Mouse (Mus musculus) hindbrain, embryonic 15.5 days (tissue): Measurements from ENCODE around the gene Phf7. TPM values are rescaled to one million over a fixed set of nuclear protein-coding genes. Genes with fewer than 3 reads are reported as not detected.

Experiments
- ATAC-seq: fragments of 200-750 bp; cut with Nextera tagmentation; 2 replicates; pipeline ENCODE4 v1.8.0; 2017; ENCODE audit warnings: low read depth, moderate number of reproducible peaks, moderate TSS enrichment; ENCODE audit not compliant: low FRiP score
- H3K27ac ChIP-seq: fragments of 300-500 bp; sonication (generic); replicated peaks from 2 replicates; pipeline ENCODE4 v1.5.1; 2015; ENCODE audit warnings: mild to moderate bottlenecking, inconsistent platforms
- H3K27me3 ChIP-seq: fragments of 300-500 bp; sonication (generic); 2 replicates; pipeline ENCODE4 v1.6.1; 2015; ENCODE audit warnings: control low read depth, inconsistent platforms
- H3K36me3 ChIP-seq: fragments of 300-500 bp; sonication (generic); 2 replicates; pipeline ENCODE4 v1.6.1; 2015; ENCODE audit warnings: control low read depth, inconsistent platforms
- H3K4me1 ChIP-seq: fragments of 300-500 bp; sonication (generic); replicated peaks from 2 replicates; pipeline ENCODE4 v1.6.1; 2015; ENCODE audit warnings: control low read depth, inconsistent platforms
- H3K4me2 ChIP-seq: fragments of 300-500 bp; sonication (generic); 2 replicates; pipeline ENCODE4 v1.6.1; 2015; ENCODE audit warnings: moderate library complexity, mild to moderate bottlenecking, inconsistent platforms
- H3K4me3 ChIP-seq: fragments of 300-500 bp; sonication (generic); 2 replicates; pipeline ENCODE4 v1.5.1; 2015; ENCODE audit warnings: mild to moderate bottlenecking, inconsistent platforms
- H3K9ac ChIP-seq: fragments of 300-500 bp; sonication (generic); 2 replicates; pipeline ENCODE4 v1.6.1; 2015; ENCODE audit warnings: inconsistent platforms
- H3K9me3 ChIP-seq: fragments of 300-500 bp; sonication (generic); 2 replicates; pipeline ENCODE4 v1.6.1; 2016; ENCODE audit warnings: control low read depth, inconsistent platforms
- WGBS: fragments of 180-500 bp; shearing (Covaris S2); methylation state at CpG from one replicate; pipeline ENCODE4 v1.1.7; 2015; 5-methylcytosine and 5-hydroxymethylcytosine counted together
- polyA plus RNA-seq: library from polyadenylated mRNA; unstranded; fragments of >200 nt; fragmentation: Nextera tagmentation; extraction: Ambion mirVana; gene quantifications from 2 replicates; pipeline ENCODE4 v1.2.1, GENCODE M21; 2015

Phf7 gene
- polyA plus RNA-seq: 8.9 and 9.4 TPM in 2 replicates

GRCm38 (mm10) chr14:31251084-31251604, at the start of gene Phf7, which contains the start of gene Bap1:
Gene Phf7, minus strand, starts transcription at chr14:31251317.
Gene Bap1, plus strand, starts transcription at chr14:31251450.
- Histone ChIP-seq H3K9ac (peak within 1 kb of the TSS; percentile 83), H3K9me3 (no peaks in the 10 kb centered on the region), H3K4me2 (peak within 1 kb of the TSS; percentile 80), H3K27ac (peak within 1 kb of the TSS; percentile 95), H3K4me3 (peak within 1 kb of the TSS; percentile 75), H3K36me3 (peaks cover 31% of the 10 kb centered on the region), H3K27me3 (no peaks in the 10 kb centered on the region), H3K4me1 (peaks cover 20% of the 10 kb centered on the region)
- ATAC-seq: peak; percentile 96
- WGBS: under 1% methylated on average over 72 of the region's 75 CpGs

GRCm38 (mm10) chr14:31285728-31286127, 34.6 kb upstream of the Phf7 start:
- H3K27me3 ChIP-seq: no peaks in the 10 kb centered on the region
- H3K9me3 ChIP-seq: no peaks in the 10 kb centered on the region
- ATAC-seq: no peak
- WGBS: 88% methylated on average over 8 of the region's 8 CpGs
- no peaks in the 10 kb centered on the region for H3K36me3 ChIP-seq
- H3K4me1 ChIP-seq: no peaks in the 10 kb centered on the region
- H3K4me2 ChIP-seq: no peak overlapping the region
- H3K9ac ChIP-seq: no peak overlapping the region
- H3K27ac ChIP-seq: no peak overlapping the region
- no peak overlapping the region for H3K4me3 ChIP-seq

- H3K27me3 ChIP-seq: no peaks in the 10 kb centered on the region
- no peak overlapping the region for H3K9ac ChIP-seq
- H3K4me1 ChIP-seq: peaks cover 27% of the 10 kb centered on the region
- no peak overlapping the region for H3K4me2 ChIP-seq
- H3K4me3 ChIP-seq: no peak overlapping the region
- H3K36me3 ChIP-seq: no peaks in the 10 kb centered on the region
- no peaks in the 10 kb centered on the region for H3K9me3 ChIP-seq
- no peak for ATAC-seq
- no peak overlapping the region for H3K27ac ChIP-seq
- WGBS: 25% methylated on average over 7 of the region's 7 CpGs
Observed at GRCm38 (mm10) chr14:31272164-31272563, 21.0 kb upstream of the Phf7 start.

GRCm38 (mm10) chr14:31271121-31271520, 20.0 kb upstream of the Phf7 start:
- Histone ChIP-seq H3K4me2 (no peak overlapping the region), H3K4me1 (peaks cover 27% of the 10 kb centered on the region), H3K4me3 (no peak overlapping the region), H3K9me3 (no peaks in the 10 kb centered on the region), H3K36me3 (no peaks in the 10 kb centered on the region), H3K27me3 (no peaks in the 10 kb centered on the region), H3K9ac (no peak overlapping the region), H3K27ac (no peak overlapping the region)
- ATAC-seq: no peak
- 91% methylated on average over 6 of the region's 6 CpGs for WGBS

- 14% methylated on average over 26 of the region's 28 CpGs for WGBS
- no peak overlapping the region for H3K9ac ChIP-seq
- H3K27me3 ChIP-seq: no peaks in the 10 kb centered on the region
- H3K4me2 ChIP-seq: peak overlapping the region; percentile 52
- peaks cover 27% of the 10 kb centered on the region for H3K4me1 ChIP-seq
- H3K4me3 ChIP-seq: peak overlapping the region; percentile 20
- ATAC-seq: peak; percentile 73
- H3K27ac ChIP-seq: peak overlapping the region; percentile 79
- H3K9me3 ChIP-seq: no peaks in the 10 kb centered on the region
- H3K36me3 ChIP-seq: no peaks in the 10 kb centered on the region
Observed at GRCm38 (mm10) chr14:31269456-31270100, 18.5 kb upstream of the Phf7 start.

GRCm38 (mm10) chr14:31268301-31269001, 17.3 kb upstream of the Phf7 start:
- H3K9ac ChIP-seq: no peak overlapping the region

GRCm38 (mm10) chr14:31267649-31268048, 16.5 kb upstream of the Phf7 start:
- ATAC-seq: no peak
- Histone ChIP-seq H3K9me3 (no peaks in the 10 kb centered on the region), H3K27me3 (no peaks in the 10 kb centered on the region), H3K4me3 (no peak overlapping the region), H3K27ac (peak overlapping the region; percentile 79; the same call in 1 of the 2 replicates), H3K9ac (no peak overlapping the region), H3K4me1 (peaks cover 27% of the 10 kb centered on the region), H3K36me3 (no peaks in the 10 kb centered on the region), H3K4me2 (no peak overlapping the region)
- WGBS: 74% methylated on average over 11 of the region's 11 CpGs

More at GRCm38 (mm10) chr14:31268301-31269001, 17.3 kb upstream of the Phf7 start:
- Histone ChIP-seq H3K4me1 (peaks cover 27% of the 10 kb centered on the region), H3K27me3 (no peaks in the 10 kb centered on the region), H3K9me3 (no peaks in the 10 kb centered on the region), H3K4me2 (peak overlapping the region; percentile 52), H3K36me3 (no peaks in the 10 kb centered on the region), H3K4me3 (no peak overlapping the region), H3K27ac (peak overlapping the region; percentile 79)
- peak; percentile 73 for ATAC-seq
- WGBS: 26% methylated on average over 9 of the region's 9 CpGs

GRCm38 (mm10) chr14:31260932-31261331, 9.8 kb upstream of the Phf7 start:
- no peak for ATAC-seq

GRCm38 (mm10) chr14:31260374-31260773, 9.3 kb upstream of the Phf7 start:
- no peak for ATAC-seq
- Histone ChIP-seq H3K4me3 (no peak overlapping the region), H3K4me1 (no peaks in the 10 kb centered on the region), H3K9ac (no peak overlapping the region), H3K27ac (no peak overlapping the region), H3K4me2 (no peak overlapping the region), H3K9me3 (no peaks in the 10 kb centered on the region), H3K36me3 (peaks cover 57% of the 10 kb centered on the region), H3K27me3 (no peaks in the 10 kb centered on the region)
- WGBS: 96% methylated on average over 4 of the region's 4 CpGs

More at GRCm38 (mm10) chr14:31260932-31261331, 9.8 kb upstream of the Phf7 start:
- H3K4me2 ChIP-seq: no peak overlapping the region
- peaks cover 52% of the 10 kb centered on the region for H3K36me3 ChIP-seq
- no peaks in the 10 kb centered on the region for H3K4me1 ChIP-seq
- no peak overlapping the region for H3K9ac ChIP-seq
- H3K27me3 ChIP-seq: no peaks in the 10 kb centered on the region
- no peaks in the 10 kb centered on the region for H3K9me3 ChIP-seq
- H3K27ac ChIP-seq: no peak overlapping the region
- H3K4me3 ChIP-seq: no peak overlapping the region
- WGBS: 97% methylated on average over 9 of the region's 9 CpGs

GRCm38 (mm10) chr14:31258476-31259050, 7.4 kb upstream of the Phf7 start:
- H3K4me3 ChIP-seq: no peak overlapping the region
- H3K9ac ChIP-seq: no peak overlapping the region
- H3K36me3 ChIP-seq: peaks cover 76% of the 10 kb centered on the region
- no peak overlapping the region for H3K4me2 ChIP-seq
- H3K4me1 ChIP-seq: no peaks in the 10 kb centered on the region
- 94% methylated on average over 14 of the region's 14 CpGs for WGBS
- H3K9me3 ChIP-seq: no peaks in the 10 kb centered on the region
- ATAC-seq: no peak
- H3K27me3 ChIP-seq: no peaks in the 10 kb centered on the region
- no peak overlapping the region for H3K27ac ChIP-seq

- Histone ChIP-seq H3K4me3 (peak overlapping the region; percentile 75), H3K9me3 (no peaks in the 10 kb centered on the region), H3K27ac (no peak overlapping the region), H3K9ac (peak overlapping the region; percentile 83), H3K4me1 (peaks cover 20% of the 10 kb centered on the region), H3K36me3 (peaks cover 40% of the 10 kb centered on the region), H3K27me3 (no peaks in the 10 kb centered on the region), H3K4me2 (peak overlapping the region; percentile 80)
- no peak for ATAC-seq
- 85% methylated on average over 5 of the region's 5 CpGs for WGBS
Observed at GRCm38 (mm10) chr14:31252091-31252490, 974 bp upstream of the Phf7 start.

- no peak; the same call in 1 of the 2 replicates for ATAC-seq
- peak overlapping the region; percentile 80 for H3K4me2 ChIP-seq
- H3K36me3 ChIP-seq: peaks cover 36% of the 10 kb centered on the region
- no peaks in the 10 kb centered on the region for H3K9me3 ChIP-seq
- WGBS: 1% methylated on average over 18 of the region's 18 CpGs
- H3K4me1 ChIP-seq: peaks cover 20% of the 10 kb centered on the region
- H3K9ac ChIP-seq: peak overlapping the region; percentile 83
- H3K27me3 ChIP-seq: no peaks in the 10 kb centered on the region
- peak overlapping the region; percentile 75 for H3K4me3 ChIP-seq
- peak overlapping the region; percentile 69 for H3K27ac ChIP-seq
Observed at GRCm38 (mm10) chr14:31251626-31252025, 509 bp upstream of the Phf7 start.
